Mouse (Mus musculus): ENCODE measurements around the gene Coro7. TPM values are rescaled to one million over a fixed set of nuclear protein-coding genes. Genes with fewer than 3 reads are reported as not detected.

The Coro7 gene
- polyA plus RNA-seq, 1 experiment from 2014 or later: 15.0 TPM

DNA sequence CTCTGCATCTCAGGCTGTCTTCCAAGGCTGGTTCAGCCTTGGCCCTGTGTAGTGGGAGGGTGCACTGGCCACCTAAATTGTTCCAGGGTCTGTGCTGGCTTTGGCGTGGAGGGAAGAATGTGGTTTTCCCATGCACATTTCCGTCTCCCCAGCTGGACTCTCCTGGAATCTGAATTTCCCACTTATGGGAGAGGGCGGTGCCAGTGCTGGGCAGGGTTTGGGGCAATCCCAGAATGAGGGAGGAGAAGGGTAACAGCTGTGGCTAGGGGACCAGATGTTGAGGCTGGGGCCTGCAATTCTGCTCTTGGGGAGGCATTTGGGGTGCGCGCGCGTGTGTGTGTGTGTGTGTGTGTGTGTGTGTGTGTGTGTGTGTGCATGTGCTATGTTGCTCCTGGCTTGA lies 82.3 kb downstream of the Coro7 start:
- H3K36me3 ChIP-seq (ENCODE audit: control insufficient read depth, insufficient read depth, low read length): no peaks in the 10 kb centered on the region
- no peak for ATAC-seq (ENCODE audit: insufficient number of reproducible peaks, insufficient read depth, low FRiP score, low read depth)
- H3K4me3 ChIP-seq (ENCODE audit: low read depth, low read length): peak overlapping the region; percentile 10; the same call in 1 of the 2 replicates
- peaks cover 75% of the 10 kb centered on the region for H3K4me1 ChIP-seq (ENCODE audit: control insufficient read depth, insufficient read depth, low read length)
- H3K9ac ChIP-seq (replicated peaks; ENCODE audit: low read depth, low read length): no peak overlapping the region
- H3K27ac ChIP-seq (ENCODE audit: low read length): peak overlapping the region; percentile 36; the same call in 1 of the 2 replicates
- H3K27me3 ChIP-seq (ENCODE audit: control insufficient read depth, insufficient read depth, low read length): no peaks in the 10 kb centered on the region
- WGBS: 52% methylated on average over 7 of the region's 7 CpGs
- H3K9me3 ChIP-seq (ENCODE audit: control insufficient read depth, low read depth, low read length): no peaks in the 10 kb centered on the region
- H3K4me2 ChIP-seq (replicated peaks; ENCODE audit: low read depth, low read length): peak overlapping the region; percentile 96

DNA sequence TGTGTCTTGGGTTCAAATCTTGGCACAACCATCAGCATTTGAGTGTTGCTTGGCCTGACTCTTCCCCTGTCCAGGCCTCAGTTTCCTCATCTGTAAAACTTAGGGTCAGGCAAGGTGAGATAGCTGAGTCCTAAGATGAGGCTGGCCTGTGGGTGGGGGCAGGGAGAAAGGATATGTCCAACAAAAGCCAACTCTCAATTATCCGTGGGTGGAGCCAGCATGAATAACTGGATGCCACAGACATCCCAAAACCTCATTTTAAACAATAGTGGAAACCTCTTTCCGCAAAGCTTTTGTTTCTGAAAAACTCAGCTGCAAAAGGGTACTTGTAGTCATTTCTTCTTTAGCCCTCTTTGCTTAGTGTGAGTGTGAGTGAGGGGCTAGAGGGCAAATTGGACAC lies 82.7 kb downstream of the Coro7 start:
- Histone ChIP-seq H3K9ac (replicated peaks; ENCODE audit: low read depth, low read length) (no peak overlapping the region), H3K4me1 (ENCODE audit: control insufficient read depth, insufficient read depth, low read length) (peaks cover 74% of the 10 kb centered on the region), H3K4me2 (replicated peaks; ENCODE audit: low read depth, low read length) (peak overlapping the region; percentile 96), H3K4me3 (ENCODE audit: low read depth, low read length) (peak overlapping the region; percentile 89; the same call in 1 of the 2 replicates), H3K27ac (ENCODE audit: low read length) (peak overlapping the region; percentile 92; the same call in 1 of the 2 replicates), H3K36me3 (ENCODE audit: control insufficient read depth, insufficient read depth, low read length) (no peaks in the 10 kb centered on the region), H3K27me3 (ENCODE audit: control insufficient read depth, insufficient read depth, low read length) (no peaks in the 10 kb centered on the region), H3K9me3 (ENCODE audit: control insufficient read depth, low read depth, low read length) (no peaks in the 10 kb centered on the region)
- WGBS: 47% methylated on average over 2 of the region's 2 CpGs
- no peak for ATAC-seq (ENCODE audit: insufficient number of reproducible peaks, insufficient read depth, low FRiP score, low read depth)

DNA sequence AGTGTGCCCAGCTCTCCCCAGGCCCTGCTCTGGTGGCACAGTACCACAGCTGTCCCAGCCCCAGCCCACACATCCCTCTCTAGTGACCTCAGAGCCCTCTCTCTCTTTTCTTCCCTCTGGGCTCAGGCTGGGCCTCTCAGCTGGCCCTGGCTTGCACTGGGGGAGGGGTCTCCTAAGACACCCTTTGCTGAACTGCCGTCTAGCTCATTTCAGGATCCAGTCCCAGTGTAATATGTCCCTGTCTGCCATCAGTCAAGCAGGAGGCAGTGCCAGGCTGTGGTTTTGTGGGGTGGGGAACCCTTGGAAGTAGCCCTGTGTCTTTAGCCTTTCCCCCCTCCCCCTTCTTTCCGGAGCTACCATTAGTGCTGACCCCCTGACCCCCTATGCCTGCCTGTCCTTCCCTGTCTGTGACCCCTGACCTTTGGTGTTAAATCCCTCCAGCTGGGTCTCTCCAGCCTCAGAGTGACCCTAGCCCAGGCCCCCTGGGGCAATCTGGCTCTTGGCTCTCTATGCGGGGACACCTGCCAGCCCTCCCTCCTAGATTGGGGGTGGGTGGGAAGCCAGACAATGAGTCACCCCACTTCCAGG lies 83.3 kb downstream of the Coro7 start:
- Histone ChIP-seq H3K27me3 (ENCODE audit: control insufficient read depth, insufficient read depth, low read length) (no peaks in the 10 kb centered on the region), H3K27ac (ENCODE audit: low read length) (peak overlapping the region; percentile 92; the same call in 1 of the 2 replicates), H3K36me3 (ENCODE audit: control insufficient read depth, insufficient read depth, low read length) (no peaks in the 10 kb centered on the region), H3K4me3 (ENCODE audit: low read depth, low read length) (peak overlapping the region; percentile 89), H3K4me2 (replicated peaks; ENCODE audit: low read depth, low read length) (peak overlapping the region; percentile 96), H3K4me1 (ENCODE audit: control insufficient read depth, insufficient read depth, low read length) (peaks cover 73% of the 10 kb centered on the region), H3K9ac (replicated peaks; ENCODE audit: low read depth, low read length) (peak overlapping the region; percentile 88; the same call in 1 of the 2 replicates), H3K9me3 (ENCODE audit: control insufficient read depth, low read depth, low read length) (no peaks in the 10 kb centered on the region)
- ATAC-seq (ENCODE audit: insufficient number of reproducible peaks, insufficient read depth, low FRiP score, low read depth): no peak
- WGBS: 15% methylated on average over 3 of the region's 3 CpGs

DNA sequence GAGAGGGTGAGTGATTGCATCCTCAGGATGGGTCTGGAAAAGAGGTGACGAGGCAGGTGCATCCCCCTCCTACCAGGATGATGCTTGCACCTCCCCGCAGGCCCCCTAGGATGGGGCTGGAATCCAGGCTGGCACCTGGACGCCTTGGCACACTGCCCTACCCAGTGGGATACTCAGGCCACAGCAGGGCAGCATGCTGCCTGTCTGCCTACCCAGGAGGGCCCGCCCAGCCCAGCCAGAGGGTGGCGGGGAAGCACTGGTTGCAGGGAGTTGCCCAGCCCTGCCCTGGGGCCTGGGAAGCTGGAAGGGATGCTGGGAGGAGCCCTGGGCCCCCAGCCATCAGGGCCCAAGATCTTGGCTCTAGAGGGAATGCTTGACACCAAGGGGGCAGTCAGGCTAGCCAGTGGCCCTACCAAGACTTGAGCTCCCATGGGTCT lies 84.0 kb downstream of the Coro7 start:
- H3K27ac ChIP-seq (ENCODE audit: low read length): peak overlapping the region; percentile 92; the same call in 1 of the 2 replicates
- H3K9ac ChIP-seq (replicated peaks; ENCODE audit: low read depth, low read length): peak overlapping the region; percentile 88; the same call in 1 of the 2 replicates
- WGBS: 2% methylated on average over 5 of the region's 5 CpGs
- peak overlapping the region; percentile 96 for H3K4me2 ChIP-seq (replicated peaks; ENCODE audit: low read depth, low read length)
- peak overlapping the region; percentile 89 for H3K4me3 ChIP-seq (ENCODE audit: low read depth, low read length)
- H3K36me3 ChIP-seq (ENCODE audit: control insufficient read depth, insufficient read depth, low read length): peaks cover 2% of the 10 kb centered on the region; the same call in 1 of the 2 replicates
- no peaks in the 10 kb centered on the region for H3K9me3 ChIP-seq (ENCODE audit: control insufficient read depth, low read depth, low read length)
- H3K4me1 ChIP-seq (ENCODE audit: control insufficient read depth, insufficient read depth, low read length): peaks cover 66% of the 10 kb centered on the region
- H3K27me3 ChIP-seq (ENCODE audit: control insufficient read depth, insufficient read depth, low read length): no peaks in the 10 kb centered on the region
- 0 out of 2 replicates have a peak, but pooled peaks have one; percentile 9 for ATAC-seq (ENCODE audit: insufficient number of reproducible peaks, insufficient read depth, low FRiP score, low read depth)

DNA sequence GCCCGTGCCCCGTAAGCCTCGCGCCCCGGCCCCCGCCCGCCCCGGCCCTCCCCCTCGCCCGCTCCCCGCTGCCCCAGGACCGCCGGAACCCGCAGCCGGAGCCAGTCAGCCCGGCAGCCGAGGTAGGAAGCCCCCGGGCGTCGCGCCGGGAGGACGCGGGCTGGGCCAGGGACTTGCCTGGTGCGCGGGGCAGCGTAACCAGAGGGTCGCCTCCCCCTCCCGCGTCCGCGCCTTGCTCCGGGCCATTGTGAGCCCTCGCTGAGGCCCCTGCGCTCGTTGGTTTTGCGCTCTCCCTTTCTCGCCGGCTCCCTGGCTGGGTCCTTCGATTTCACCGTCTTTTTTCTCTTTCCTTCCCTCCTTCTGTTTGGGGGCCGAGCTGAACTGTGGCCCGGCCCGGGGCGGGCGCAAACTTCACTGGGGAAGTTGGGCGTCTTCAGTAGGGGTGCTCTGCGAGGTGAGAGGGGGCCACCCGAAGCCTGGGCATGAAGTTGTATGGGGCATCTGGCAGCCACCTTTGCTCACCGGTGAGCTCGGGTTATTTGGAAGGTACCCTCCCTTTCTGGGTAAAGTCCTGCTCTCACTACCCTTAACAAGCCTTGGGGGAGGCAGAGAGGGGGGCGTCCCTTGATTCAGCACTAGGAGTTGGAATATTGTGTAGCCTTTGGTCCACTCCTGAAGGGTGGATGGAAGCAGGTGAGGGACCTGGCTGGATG lies 84.6 kb downstream of the Coro7 start:
- Histone ChIP-seq H3K4me1 (ENCODE audit: control insufficient read depth, insufficient read depth, low read length) (peaks cover 61% of the 10 kb centered on the region), H3K4me2 (replicated peaks; ENCODE audit: low read depth, low read length) (peak overlapping the region; percentile 96), H3K27me3 (ENCODE audit: control insufficient read depth, insufficient read depth, low read length) (no peaks in the 10 kb centered on the region), H3K9ac (replicated peaks; ENCODE audit: low read depth, low read length) (peak overlapping the region; percentile 88), H3K9me3 (ENCODE audit: control insufficient read depth, low read depth, low read length) (no peaks in the 10 kb centered on the region), H3K4me3 (ENCODE audit: low read depth, low read length) (peak overlapping the region; percentile 89), H3K27ac (ENCODE audit: low read length) (peak overlapping the region; percentile 92), H3K36me3 (ENCODE audit: control insufficient read depth, insufficient read depth, low read length) (peaks cover 4% of the 10 kb centered on the region; the same call in 1 of the 2 replicates)
- peak; percentile 7; the same call in 1 of the 2 replicates for ATAC-seq (ENCODE audit: insufficient number of reproducible peaks, insufficient read depth, low FRiP score, low read depth)
- WGBS: 1% methylated on average over 29 of the region's 52 CpGs

DNA sequence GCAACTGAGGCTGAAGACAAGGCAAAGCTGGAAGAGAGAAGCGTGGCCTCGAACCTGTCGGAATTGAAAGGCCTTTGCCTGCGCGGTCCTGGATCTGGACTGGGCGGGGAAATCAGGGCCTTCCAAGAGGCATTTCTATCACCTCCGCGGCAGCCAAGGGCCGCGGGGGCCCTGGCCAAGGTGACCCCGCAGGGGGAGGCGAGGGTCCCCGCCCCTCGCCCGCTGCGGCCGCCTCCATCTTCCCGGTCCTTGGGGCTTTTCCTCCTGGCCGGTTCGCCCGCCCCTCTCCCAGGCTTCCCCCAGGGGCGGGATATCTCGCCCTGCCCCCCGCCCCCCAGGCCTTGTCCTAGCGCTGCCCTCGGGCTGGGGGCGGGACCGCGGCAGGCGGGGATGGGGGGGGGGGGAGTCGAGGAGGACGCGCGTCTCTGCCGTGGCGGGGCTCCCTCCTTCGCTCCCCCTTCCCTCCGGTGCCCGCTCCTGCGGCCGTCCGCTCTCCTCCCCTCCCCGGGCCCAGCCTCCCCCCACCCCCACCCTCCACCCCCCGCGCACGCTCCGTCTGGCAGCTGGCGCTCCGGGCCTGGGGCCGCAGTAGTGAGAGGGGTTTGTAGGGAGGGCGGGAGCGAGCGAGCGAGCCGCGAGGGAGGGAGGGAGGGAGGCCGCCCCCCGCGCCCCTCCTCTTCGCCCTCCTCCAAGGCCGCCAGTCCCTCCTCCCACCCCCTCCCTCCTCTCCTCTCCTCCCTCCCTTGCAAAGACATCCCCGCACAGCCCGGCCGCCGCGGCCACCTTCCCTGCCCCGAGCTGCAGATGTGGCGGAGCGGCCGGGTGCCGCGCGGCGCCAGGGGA lies 85.4 kb downstream of the Coro7 start, which contains the start of gene Glis2:
Gene Glis2, plus strand, starts transcription at position 743 of the 843 bp plus-strand sequence.
- Histone ChIP-seq H3K9me3 (ENCODE audit: control insufficient read depth, low read depth, low read length) (no peaks in the 10 kb centered on the region), H3K4me1 (ENCODE audit: control insufficient read depth, insufficient read depth, low read length) (peaks cover 54% of the 10 kb centered on the region), H3K9ac (replicated peaks; ENCODE audit: low read depth, low read length) (peak within 1 kb of the TSS; percentile 88), H3K4me3 (ENCODE audit: low read depth, low read length) (peak within 1 kb of the TSS; percentile 89), H3K27me3 (ENCODE audit: control insufficient read depth, insufficient read depth, low read length) (no peaks in the 10 kb centered on the region), H3K36me3 (ENCODE audit: control insufficient read depth, insufficient read depth, low read length) (peaks cover 4% of the 10 kb centered on the region; the same call in 1 of the 2 replicates), H3K4me2 (replicated peaks; ENCODE audit: low read depth, low read length) (peak within 1 kb of the TSS; percentile 96), H3K27ac (ENCODE audit: low read length) (peak within 1 kb of the TSS; percentile 92)
- under 1% methylated on average over 31 of the region's 74 CpGs for WGBS
- ATAC-seq (ENCODE audit: insufficient number of reproducible peaks, insufficient read depth, low FRiP score, low read depth): peak; percentile 87

DNA sequence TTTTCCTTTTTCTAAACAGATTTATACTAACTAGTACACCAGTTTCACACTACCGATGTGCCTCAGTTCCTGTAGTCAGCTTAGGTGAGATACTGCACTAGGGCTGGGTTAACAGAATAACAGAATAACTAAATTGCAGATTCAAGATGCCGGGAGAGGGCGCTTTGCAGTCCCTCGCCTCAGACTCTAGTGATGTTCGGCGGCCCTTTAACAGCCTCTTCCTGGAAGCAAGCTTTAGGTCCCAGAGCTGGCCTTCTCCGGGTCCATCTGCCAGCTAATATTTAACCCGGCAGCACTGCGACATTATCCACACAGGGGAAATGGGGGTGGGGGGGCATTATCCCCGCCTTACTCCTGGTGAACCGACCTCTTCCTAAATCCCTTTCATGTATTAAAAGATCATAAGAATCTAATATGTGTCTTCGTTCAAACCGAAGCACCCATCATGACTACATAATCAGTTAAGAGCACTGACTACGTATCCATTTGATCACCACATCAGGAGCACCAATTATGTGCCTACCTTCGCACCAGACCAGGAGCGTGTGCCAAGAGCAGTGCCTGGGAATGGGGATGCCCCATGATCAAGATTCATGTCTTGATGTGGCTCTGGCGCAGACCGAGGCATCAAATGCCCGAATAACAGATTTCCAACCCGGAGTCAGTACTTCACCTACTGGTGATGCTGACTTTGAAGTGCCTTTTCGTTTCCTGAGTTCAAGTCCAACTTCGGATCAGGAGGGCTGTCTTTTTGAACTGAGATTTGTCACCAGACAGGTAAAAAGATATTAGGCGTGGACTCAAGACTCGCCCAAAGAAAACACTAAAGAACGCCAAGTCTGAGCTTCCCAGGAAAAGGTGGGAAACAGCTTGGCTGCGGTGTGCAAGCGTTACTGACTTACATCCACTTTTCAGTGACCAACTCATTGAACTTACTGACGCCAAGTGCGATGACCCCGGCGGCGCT lies 86.4 kb downstream of the Coro7 start:
- 10% methylated on average over 32 of the region's 32 CpGs for WGBS

More for the DNA sequence above, 86.4 kb downstream of the Coro7 start:
- peak overlapping the region; percentile 96 for H3K4me2 ChIP-seq (replicated peaks; ENCODE audit: low read depth, low read length)
- peaks cover 4% of the 10 kb centered on the region; the same call in 1 of the 2 replicates for H3K36me3 ChIP-seq (ENCODE audit: control insufficient read depth, insufficient read depth, low read length)
- no peak for ATAC-seq (ENCODE audit: insufficient number of reproducible peaks, insufficient read depth, low FRiP score, low read depth)
- peak overlapping the region; percentile 92 for H3K27ac ChIP-seq (ENCODE audit: low read length)
- no peaks in the 10 kb centered on the region for H3K27me3 ChIP-seq (ENCODE audit: control insufficient read depth, insufficient read depth, low read length)
- peak overlapping the region; percentile 88; the same call in 1 of the 2 replicates for H3K9ac ChIP-seq (replicated peaks; ENCODE audit: low read depth, low read length)
- peaks cover 44% of the 10 kb centered on the region for H3K4me1 ChIP-seq (ENCODE audit: control insufficient read depth, insufficient read depth, low read length)
- no peaks in the 10 kb centered on the region for H3K9me3 ChIP-seq (ENCODE audit: control insufficient read depth, low read depth, low read length)
- peak overlapping the region; percentile 89 for H3K4me3 ChIP-seq (ENCODE audit: low read depth, low read length)

Data from stomach, embryonic 14.5 days (tissue).